22 mouse cellular contexts compared by ENCODE assay signal in the genomic region with DNA sequence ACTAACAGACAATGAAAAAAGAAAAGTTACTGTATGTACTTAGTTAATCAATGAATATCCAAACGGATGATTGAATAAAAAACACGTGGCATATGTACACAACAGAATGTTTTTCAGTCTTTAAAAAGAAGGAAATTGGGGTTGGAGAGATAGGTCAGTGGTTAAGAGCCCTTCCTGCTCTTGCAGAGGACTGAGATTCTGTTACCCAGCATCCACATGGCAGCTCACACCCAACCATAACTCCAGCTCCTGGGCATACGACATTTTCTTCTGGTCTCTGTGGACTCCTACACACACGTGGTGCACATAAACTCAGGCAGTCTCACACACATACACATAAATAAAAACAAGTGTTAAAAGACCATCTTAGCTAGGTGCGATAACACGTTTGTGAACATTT.
"Had no signal": no experiment of that assay in that cellular context is flagged by ENCODE, and none has a peak within 500 bp of the region (broad histone marks: within the 10 kb centered on the region; RNA-seq: fewer than 3 reads in every experiment).

No protein-coding gene starts in this region.

- DNase-seq: heart, postnatal 10 days; heart, postnatal 14 days; heart, postnatal 36 days; heart, postnatal 4 days; kidney, adult 11 months; kidney, adult 18-20 months; kidney, adult 2 months; kidney, adult 8-10 months; kidney, adult 9 months; kidney, postnatal 10 days; kidney, postnatal 14 days; kidney, postnatal 25 days; kidney, postnatal 36 days; kidney, postnatal 4 days; layer of hippocampus, adult 9-11 months; layer of hippocampus, postnatal 36 days had no signal

- ATAC-seq: hindbrain, embryonic 16.5 days; hindbrain, postnatal 0 days; inflammation-experienced regulatory T-cells, adult 6 months; intestine, embryonic 15.5 days; intestine, embryonic 16.5 days; intestine, postnatal 0 days had no signal
